Mouse (Mus musculus) liver, postnatal 0 days (tissue): ENCODE results near the gene Kcna6.

Source experiments
- CTCF ChIP-seq: sonication (generic); IDR thresholded peaks from 2 replicates; pipeline ENCODE4 v1.5.1; 2016; ENCODE audit warnings: antibody characterized with exemption, low read depth
- EP300 ChIP-seq: IDR thresholded peaks from 2 replicates; pipeline ENCODE4 v1.6.1; 2016; ENCODE audit warnings: antibody characterized with exemption, low read depth, mild to moderate bottlenecking

DNA sequence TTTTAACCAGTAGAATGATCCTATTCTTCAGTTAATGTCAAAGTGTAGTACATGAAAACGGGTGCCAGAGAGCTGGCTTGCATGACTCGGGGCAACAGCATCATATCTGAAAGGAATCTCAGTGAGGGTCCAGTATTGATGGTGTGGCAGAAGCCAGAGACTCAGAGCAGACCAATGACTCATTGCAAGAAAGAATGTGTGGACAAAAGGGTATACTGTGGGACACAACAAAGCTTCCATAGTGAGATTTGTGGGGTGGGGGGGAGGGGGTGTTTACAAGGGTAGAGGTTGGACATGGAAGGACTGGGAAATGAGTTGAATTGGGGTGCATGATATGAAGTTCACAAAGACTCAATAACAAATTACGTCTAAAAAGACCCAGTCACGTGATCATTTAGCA lies 20.9 kb upstream of the Kcna6 start:
- TF ChIP-seq CTCF: no peak
- no peak for TF ChIP-seq EP300
